Mouse (Mus musculus): Measurements from ENCODE around the gene Iffo2.

Iffo2 gene

GRCm38 (mm10) chr4:139640775-139641174 is 110.4 kb downstream of the Iffo2 start:
- DNase-seq (ENCODE audit: low spot score), result no peak

GRCm38 (mm10) chr4:139641829-139642425 is 111.6 kb downstream of the Iffo2 start:
- DNase-seq (ENCODE audit: low spot score), result no peak

GRCm38 (mm10) chr4:139643972-139644371 is 113.6 kb downstream of the Iffo2 start:
- DNase-seq (ENCODE audit: low spot score), result peak; percentile 68

- no peak for DNase-seq (ENCODE audit: low spot score)
Observed at GRCm38 (mm10) chr4:139646916-139647315, 116.6 kb downstream of the Iffo2 start.

- DNase-seq (ENCODE audit: low spot score), result no peak
Observed at GRCm38 (mm10) chr4:139650086-139650743, 119.9 kb downstream of the Iffo2 start.

GRCm38 (mm10) chr4:139650907-139651306 is 120.6 kb downstream of the Iffo2 start:
- no peak for DNase-seq (ENCODE audit: low spot score)

GRCm38 (mm10) chr4:139653238-139653637 is 122.9 kb downstream of the Iffo2 start, which contains the start of gene Tas1r2:
TSS of gene Tas1r2 (plus strand) at chr4:139653538.
- DNase-seq (ENCODE audit: low spot score), result no peak

GRCm38 (mm10) chr4:139661897-139662296 is 131.5 kb downstream of the Iffo2 start:
- no peak for DNase-seq (ENCODE audit: low spot score)

- DNase-seq (ENCODE audit: low spot score), result no peak
Observed at GRCm38 (mm10) chr4:139667632-139668031, 137.3 kb downstream of the Iffo2 start.

- peak; percentile 74 for DNase-seq (ENCODE audit: low spot score)
Observed at GRCm38 (mm10) chr4:139669847-139670246, 139.5 kb downstream of the Iffo2 start.
